Mouse (Mus musculus) thymus, adult 2 months (tissue): ENCODE measurements around the gene Pde6d. TPM values are rescaled to one million over a fixed set of nuclear protein-coding genes. Genes with fewer than 3 reads are reported as not detected.

Experiments
- DNase-seq: peaks from one replicate; pipeline ENCODE4 v3.0.0; 2021
- H3K27ac ChIP-seq: fragments of 200-500 bp; 2 replicates; pipeline ENCODE4 v1.5.1; 2012; ENCODE audit warnings: low read length, control low read depth; ENCODE audit not compliant: control insufficient read depth, insufficient read depth
- H3K27me3 ChIP-seq: fragments of 200-500 bp; 2 replicates; pipeline ENCODE4 v1.6.1; 2012; ENCODE audit warnings: mild to moderate bottlenecking, low read length, moderate library complexity, mixed read lengths; ENCODE audit not compliant: control insufficient read depth, insufficient read depth
- H3K36me3 ChIP-seq: fragments of 200-500 bp; 2 replicates; pipeline ENCODE4 v1.6.1; 2012; ENCODE audit warnings: mild to moderate bottlenecking, low read length, moderate library complexity; ENCODE audit not compliant: control insufficient read depth, insufficient read depth
- H3K4me1 ChIP-seq: fragments of 200-500 bp; replicated peaks from 2 replicates; pipeline ENCODE4 v1.6.1; 2012; ENCODE audit warnings: low read length; ENCODE audit not compliant: control insufficient read depth, insufficient read depth
- H3K4me3 ChIP-seq: fragments of 200-500 bp; 2 replicates; pipeline ENCODE4 v1.5.1; 2012; ENCODE audit warnings: mild to moderate bottlenecking, low read length, control low read depth, moderate library complexity; ENCODE audit not compliant: control insufficient read depth, insufficient read depth
- CTCF ChIP-seq: fragments of 200-500 bp; IDR thresholded peaks from 2 replicates; pipeline ENCODE4 v1.5.1; 2012; ENCODE audit warnings: mild to moderate bottlenecking, control low read depth, low read length, moderate library complexity, borderline replicate concordance; ENCODE audit not compliant: control insufficient read depth, poor library complexity, insufficient read depth; ENCODE audit errors: extremely low read depth
- POLR2A ChIP-seq: fragments of 200-500 bp; IDR thresholded peaks from 2 replicates; pipeline ENCODE4 v1.6.1; 2012; ENCODE audit warnings: mild to moderate bottlenecking, low read length, control low read depth, moderate library complexity; ENCODE audit not compliant: control insufficient read depth, poor library complexity, insufficient read depth; ENCODE audit errors: extremely low read depth
- WGBS: fragments of 180-500 bp; shearing (Covaris S2); methylation state at CpG from one replicate; pipeline ENCODE4 v1.1.7; 2018; 5-methylcytosine and 5-hydroxymethylcytosine counted together
- polyA plus RNA-seq: library from polyadenylated mRNA; depleted of rRNA; stranded (reverse); fragments of >200 nt; gene quantifications from 2 replicates; pipeline ENCODE4 v1.2.3, GENCODE M21; 2012; rRNA removed

The Pde6d gene
- polyA plus RNA-seq: 19.9 and 23.4 TPM in 2 replicates

GRCm38 (mm10) chr1:86582451-86583096, at the start of gene Pde6d, which contains the start of gene Cops7b:
Gene Pde6d (minus strand): TSS chr1:86582629.
Gene Cops7b (plus strand): TSS chr1:86582904.
- Histone ChIP-seq H3K4me1 (peaks cover 6% of the 10 kb centered on the region), H3K36me3 (no peaks in the 10 kb centered on the region), H3K4me3 (peak within 1 kb of the TSS; percentile 73), H3K27ac (no peak within 1 kb of the TSS), H3K27me3 (no peaks in the 10 kb centered on the region)
- under 1% methylated on average over 26 of the region's 26 CpGs for WGBS
- peak; percentile 63; the same call in 1 of the 2 replicates for TF ChIP-seq POLR2A
- no peak for TF ChIP-seq CTCF
- peak; percentile 96 for DNase-seq

GRCm38 (mm10) chr1:86630527-86630926, 48.1 kb upstream of the Pde6d start:
- no peaks in the 10 kb centered on the region for H3K36me3 ChIP-seq
- TF ChIP-seq POLR2A (no peak), CTCF (no peak)
- no peaks in the 10 kb centered on the region for H3K4me1 ChIP-seq
- no peak overlapping the region for H3K4me3 ChIP-seq
- no peak for DNase-seq
- H3K27me3 ChIP-seq: no peaks in the 10 kb centered on the region
- no peak overlapping the region for H3K27ac ChIP-seq
- WGBS: 44% methylated on average over 4 of the region's 4 CpGs

GRCm38 (mm10) chr1:86629936-86630335, 47.5 kb upstream of the Pde6d start:
- H3K36me3 ChIP-seq: no peaks in the 10 kb centered on the region
- H3K4me3 ChIP-seq: no peak overlapping the region
- WGBS: 87% methylated on average over 4 of the region's 4 CpGs
- no peak overlapping the region for H3K27ac ChIP-seq
- no peak for DNase-seq
- H3K4me1 ChIP-seq: no peaks in the 10 kb centered on the region
- TF ChIP-seq CTCF (no peak), POLR2A (no peak)
- H3K27me3 ChIP-seq: no peaks in the 10 kb centered on the region

DNA sequence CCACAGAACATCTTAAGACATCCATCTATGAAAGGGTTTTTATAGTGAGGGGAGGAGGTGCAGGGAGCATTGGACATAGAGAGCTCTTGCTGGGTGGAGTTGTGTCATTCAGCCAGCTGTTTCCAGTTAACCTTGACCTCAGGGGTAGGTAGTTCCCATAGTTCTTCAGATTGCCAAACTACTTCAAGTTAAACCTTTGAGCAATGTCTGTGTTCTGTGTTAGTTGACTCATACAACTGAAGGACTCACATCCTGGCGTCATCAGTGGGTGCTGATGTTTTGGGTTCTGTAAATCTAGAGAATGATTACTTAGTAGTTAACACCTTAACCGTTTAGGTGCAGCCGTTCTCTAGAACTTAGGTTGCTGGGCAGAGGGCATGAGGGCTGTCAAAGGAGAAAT, 45.8 kb upstream of the Pde6d start:
- H3K27ac ChIP-seq: no peak overlapping the region
- 94% methylated on average over 3 of the region's 3 CpGs for WGBS
- H3K4me3 ChIP-seq: no peak overlapping the region
- H3K36me3 ChIP-seq: no peaks in the 10 kb centered on the region
- no peaks in the 10 kb centered on the region for H3K4me1 ChIP-seq
- H3K27me3 ChIP-seq: no peaks in the 10 kb centered on the region
- DNase-seq: no peak
- TF ChIP-seq POLR2A: no peak
- no peak for TF ChIP-seq CTCF

GRCm38 (mm10) chr1:86623001-86624000, 40.9 kb upstream of the Pde6d start:
- Histone ChIP-seq H3K4me1 (no peaks in the 10 kb centered on the region), H3K27me3 (no peaks in the 10 kb centered on the region), H3K36me3 (no peaks in the 10 kb centered on the region), H3K4me3 (no peak overlapping the region), H3K27ac (no peak overlapping the region)
- WGBS: 64% methylated on average over 16 of the region's 16 CpGs
- no peak for TF ChIP-seq CTCF
- no peak for TF ChIP-seq POLR2A
- no peak for DNase-seq

DNA sequence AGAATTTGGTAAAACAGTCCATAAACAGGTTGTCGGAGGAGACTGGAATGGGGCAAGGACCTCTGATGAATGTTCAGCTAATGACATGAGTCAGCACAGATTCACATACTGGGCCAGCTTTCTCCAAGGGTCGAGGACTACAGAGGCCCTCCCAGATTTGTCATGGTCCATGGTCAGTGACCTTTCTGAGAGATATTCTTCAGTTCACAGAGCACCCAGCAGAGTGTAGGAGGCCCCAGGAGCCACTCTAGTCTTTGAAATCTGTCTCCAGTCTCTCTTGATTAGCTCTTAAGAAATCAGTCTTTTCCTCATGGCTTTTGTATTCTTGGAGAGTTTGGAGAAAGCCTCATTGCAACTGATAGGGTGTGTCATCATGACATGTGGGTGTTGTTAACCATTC, 39.9 kb upstream of the Pde6d start:
- no peak for TF ChIP-seq POLR2A
- no peak for TF ChIP-seq CTCF
- Histone ChIP-seq H3K4me3 (no peak overlapping the region), H3K4me1 (no peaks in the 10 kb centered on the region), H3K27ac (no peak overlapping the region), H3K27me3 (no peaks in the 10 kb centered on the region), H3K36me3 (no peaks in the 10 kb centered on the region)
- DNase-seq: no peak
- WGBS: 88% methylated on average over 2 of the region's 2 CpGs
